Mouse (Mus musculus) lung, adult 2 months (tissue): ENCODE measurements around the gene Nmnat2. TPM values are rescaled to one million over a fixed set of nuclear protein-coding genes. Genes with fewer than 3 reads are reported as not detected.

Experiments
- DNase-seq: peaks from one replicate; pipeline ENCODE4 v3.0.0; 2022
- H3K4me1 ChIP-seq: fragments of 200-500 bp; 2 replicates; pipeline ENCODE4 v1.6.1; 2011; ENCODE audit warnings: low read length; ENCODE audit not compliant: control insufficient read depth, insufficient read depth
- H3K4me3 ChIP-seq: fragments of 200-500 bp; replicated peaks from 2 replicates; pipeline ENCODE3; 2011; ENCODE audit warnings: low read depth, mild to moderate bottlenecking, control low read depth, low read length; ENCODE audit errors: extremely low read depth
- CTCF ChIP-seq: fragments of 200-500 bp; IDR thresholded peaks from 2 replicates; pipeline ENCODE4 v1.5.1; 2011; ENCODE audit warnings: mild to moderate bottlenecking, low read length, control low read depth; ENCODE audit not compliant: insufficient read depth
- POLR2A ChIP-seq: fragments of 200-500 bp; IDR thresholded peaks from 2 replicates; pipeline ENCODE4 v1.6.1; 2011; ENCODE audit warnings: low read depth, mild to moderate bottlenecking, control low read depth, low read length, borderline replicate concordance; ENCODE audit errors: extremely low read depth
- WGBS: fragments of 180-500 bp; shearing (Covaris S2); methylation state at CpG from one replicate; pipeline ENCODE4 v1.1.7; 2018; 5-methylcytosine and 5-hydroxymethylcytosine counted together
- polyA plus RNA-seq: library from polyadenylated mRNA; depleted of rRNA; stranded (reverse); fragments of >200 nt; gene quantifications from 2 replicates; pipeline ENCODE4 v1.2.3, GENCODE M21; 2012

The Nmnat2 gene
- polyA plus RNA-seq, 1 experiment, result 7.6 TPM

GRCm38 (mm10) chr1:153125287-153126275 lies 170.8 kb downstream of the Nmnat2 start:
- Histone ChIP-seq H3K4me3 (no peak overlapping the region), H3K4me1 (peaks cover 9% of the 10 kb centered on the region)
- no peak for DNase-seq
- whole genome bisulfite sequencing, result 75% methylated on average over 8 of the region's 8 CpGs
- TF ChIP-seq CTCF (no peak), POLR2A (no peak)

DNA sequence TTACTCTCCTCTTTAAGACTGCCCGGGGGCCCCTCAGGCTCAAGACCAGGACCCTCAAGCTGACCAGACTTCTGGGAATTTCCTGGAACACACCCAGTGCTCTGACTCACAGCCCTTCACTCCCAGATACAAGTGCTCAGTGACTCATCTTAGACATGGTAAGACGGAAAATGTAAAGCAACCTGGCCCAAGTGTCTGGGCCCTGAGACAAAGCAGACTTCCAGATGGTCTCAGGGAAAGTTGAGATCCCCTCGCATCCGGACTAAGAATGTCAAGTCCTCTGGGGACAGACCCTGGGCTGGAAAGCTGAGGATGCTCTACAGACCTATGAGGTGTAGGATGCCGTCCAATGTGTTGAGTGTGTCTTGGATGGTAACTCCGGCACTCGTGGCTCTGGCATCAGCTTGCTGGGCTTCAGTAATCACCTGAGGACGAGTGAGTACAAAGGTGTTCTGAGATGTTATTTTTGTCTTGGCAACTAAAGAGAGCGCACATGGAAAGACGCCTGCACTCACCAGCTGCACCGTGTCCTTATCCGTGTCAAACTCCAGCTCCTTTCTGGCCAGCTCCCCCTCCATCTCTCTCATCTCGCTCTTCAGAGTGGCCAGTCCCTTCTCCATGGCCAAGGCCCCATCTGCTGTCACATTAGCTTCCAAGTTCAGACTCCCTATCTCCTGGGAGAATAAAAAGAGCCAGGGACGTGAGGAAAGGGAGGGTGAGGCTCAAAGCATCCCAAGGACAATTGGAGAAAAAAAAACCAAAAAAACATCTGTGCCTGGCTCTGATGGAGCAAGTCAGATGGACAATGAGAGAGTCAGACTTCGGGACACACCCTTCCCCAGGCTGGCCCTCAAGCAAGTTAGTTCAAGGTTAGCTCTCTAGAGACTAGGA lies 171.9 kb downstream of the Nmnat2 start:
- 66% methylated on average over 15 of the region's 15 CpGs for WGBS
- peaks cover 9% of the 10 kb centered on the region for H3K4me1 ChIP-seq
- TF ChIP-seq POLR2A, result no peak
- TF ChIP-seq CTCF, result no peak
- no peak overlapping the region for H3K4me3 ChIP-seq
- DNase-seq, result no peak

- H3K4me3 ChIP-seq, result no peak overlapping the region
- H3K4me1 ChIP-seq, result peaks cover 9% of the 10 kb centered on the region
- peak; percentile 47 for DNase-seq
- WGBS, result 39% methylated on average over 4 of the region's 4 CpGs
- TF ChIP-seq CTCF, result no peak
- TF ChIP-seq POLR2A, result no peak
Observed at GRCm38 (mm10) chr1:153127622-153128021, 172.8 kb downstream of the Nmnat2 start.

- peaks cover 9% of the 10 kb centered on the region for H3K4me1 ChIP-seq
- H3K4me3 ChIP-seq, result no peak overlapping the region
- TF ChIP-seq POLR2A (no peak), CTCF (no peak)
- WGBS, result 73% methylated on average over 8 of the region's 8 CpGs
- no peak for DNase-seq
Observed at GRCm38 (mm10) chr1:153128780-153129179, 174.0 kb downstream of the Nmnat2 start.

DNA sequence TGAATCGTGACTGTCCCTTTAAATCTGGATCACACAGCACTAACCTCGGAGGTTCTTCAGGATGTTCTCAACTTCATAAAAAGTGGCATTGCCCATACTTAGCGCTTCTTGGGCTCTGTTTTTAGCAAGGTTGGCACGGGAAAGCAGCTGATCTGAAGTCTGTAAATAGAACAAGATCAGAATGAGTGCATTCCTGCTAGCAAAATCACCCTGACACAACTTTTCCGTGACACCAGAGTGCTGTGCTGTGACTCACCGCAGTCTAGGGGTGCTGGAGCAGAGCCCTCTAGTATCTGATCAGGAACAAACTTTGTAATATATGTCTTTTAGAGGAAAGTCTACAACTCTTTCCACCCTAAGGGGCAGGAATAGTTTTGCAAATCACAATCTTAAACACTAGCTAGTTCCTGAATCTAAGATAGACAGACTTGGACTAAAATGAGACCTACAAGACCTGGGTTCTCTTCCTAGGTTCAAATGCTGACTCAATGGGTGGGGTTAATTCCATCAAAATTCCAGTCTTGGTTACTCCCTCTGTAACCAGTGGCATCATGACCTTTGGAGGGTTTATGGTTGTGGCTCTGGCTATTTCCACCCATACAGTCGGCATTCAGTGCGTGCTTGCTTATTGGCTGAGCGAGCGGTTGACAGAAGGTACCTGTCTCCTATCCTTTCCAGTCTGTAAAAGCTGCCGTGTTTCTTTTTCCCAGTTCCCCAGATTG lies 175.4 kb downstream of the Nmnat2 start:
- TF ChIP-seq CTCF (no peak), POLR2A (no peak)
- peak; percentile 56 for DNase-seq
- 60% methylated on average over 11 of the region's 11 CpGs for WGBS
- H3K4me3 ChIP-seq, result no peak overlapping the region
- peaks cover 9% of the 10 kb centered on the region for H3K4me1 ChIP-seq

DNA sequence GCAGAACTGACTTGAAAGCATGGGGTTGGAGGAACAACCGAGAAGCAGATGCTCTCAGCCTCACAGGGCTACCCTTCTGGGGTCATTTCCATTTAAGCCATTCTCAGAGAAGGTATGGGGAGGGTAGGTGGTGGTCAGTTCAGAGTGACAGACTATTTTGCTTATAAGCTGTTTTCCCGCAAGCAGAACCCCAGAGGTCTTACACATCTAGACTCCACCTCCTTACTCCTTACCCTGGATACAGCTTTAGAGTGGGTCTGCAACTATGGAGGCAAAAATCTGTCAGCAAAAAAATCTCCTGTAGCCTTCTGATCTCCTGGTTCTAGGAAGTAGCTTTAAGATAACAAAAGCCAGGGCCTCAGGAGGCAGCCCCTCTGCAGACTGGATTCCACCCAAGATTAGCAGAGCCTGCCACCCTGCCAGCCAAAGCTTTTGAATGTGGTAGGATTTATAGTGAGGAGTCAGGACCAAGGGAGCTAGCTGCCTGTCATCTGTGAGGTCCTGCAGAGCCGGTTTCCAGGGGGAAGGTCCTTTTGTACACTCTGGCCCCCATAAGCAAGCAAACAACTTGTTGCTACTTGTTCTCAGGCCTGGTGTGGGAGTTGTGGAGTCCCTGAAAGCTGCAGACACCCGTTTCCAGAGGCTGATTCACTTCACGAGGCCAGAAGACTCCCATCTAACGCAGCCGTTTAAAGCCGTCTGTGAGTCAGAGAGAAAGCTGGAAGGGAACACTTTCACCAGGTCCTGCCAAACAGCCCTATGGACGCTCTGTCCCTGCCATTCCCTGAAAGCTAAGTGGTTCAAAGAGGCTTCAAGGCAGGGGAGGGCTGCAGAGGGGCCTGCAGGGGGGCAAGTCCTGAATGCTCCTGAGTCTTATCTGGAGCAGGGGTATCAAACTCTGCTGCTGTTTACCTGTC lies 179.3 kb downstream of the Nmnat2 start:
- TF ChIP-seq CTCF (no peak), POLR2A (no peak)
- Histone ChIP-seq H3K4me1 (peaks cover 3% of the 10 kb centered on the region; the same call in 1 of the 2 replicates), H3K4me3 (no peak overlapping the region)
- WGBS, result 43% methylated on average over 9 of the region's 9 CpGs
- DNase-seq, result no peak

- Histone ChIP-seq H3K4me3 (no peak overlapping the region), H3K4me1 (peaks cover 5% of the 10 kb centered on the region; the same call in 1 of the 2 replicates)
- DNase-seq, result no peak
- WGBS, result 46% methylated on average over 13 of the region's 13 CpGs
- TF ChIP-seq CTCF (no peak), POLR2A (no peak)
Observed at GRCm38 (mm10) chr1:153136647-153137046, 181.9 kb downstream of the Nmnat2 start.

DNA sequence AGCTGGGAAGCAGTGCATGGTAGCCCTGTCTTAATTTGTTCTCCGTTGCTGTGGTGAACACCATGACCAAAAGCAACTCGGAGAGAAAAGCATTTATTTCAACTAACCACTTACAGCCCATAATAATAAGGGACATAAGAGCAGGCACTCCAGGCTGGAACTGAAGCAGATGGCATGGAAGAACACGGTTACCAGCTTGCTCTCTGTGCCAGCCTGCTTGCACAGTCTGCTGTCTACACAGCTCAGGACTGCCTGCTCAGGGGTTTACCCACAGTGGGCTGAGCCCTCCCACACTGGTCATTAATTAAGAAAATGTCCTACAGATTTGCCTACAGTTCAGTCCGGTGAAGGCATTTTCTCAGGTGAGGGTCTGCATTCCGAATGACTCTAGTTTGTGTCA lies 183.7 kb downstream of the Nmnat2 start:
- TF ChIP-seq CTCF (no peak), POLR2A (no peak)
- Histone ChIP-seq H3K4me1 (peaks cover 5% of the 10 kb centered on the region; the same call in 1 of the 2 replicates), H3K4me3 (no peak overlapping the region)
- 78% methylated on average over 5 of the region's 5 CpGs for WGBS
- DNase-seq, result no peak
